Mouse (Mus musculus) CH12.LX (cell line): Measurements from ENCODE around the gene Pbxip1. TPM values are rescaled to one million over a fixed set of nuclear protein-coding genes. Genes with fewer than 3 reads are reported as not detected.
A peak's percentile ranks its signal among the peaks of the same experiment; 100 is the strongest.

ENCODE experiments used
- DNase-seq: peaks from one replicate; pipeline ENCODE4 v3.0.0-alpha.2; 2013; ENCODE audit errors: extremely low read depth
- H3K27ac ChIP-seq: 2 replicates; pipeline ENCODE4 v1.5.1; 2012; ENCODE audit warnings: low read depth, mild to moderate bottlenecking, control low read depth, moderate library complexity; ENCODE audit not compliant: insufficient read depth
- H3K27me3 ChIP-seq: replicated peaks from 2 replicates; pipeline ENCODE3; 2012; ENCODE audit warnings: inconsistent platforms
- H3K36me3 ChIP-seq, 2 experiments: replicated peaks in 1 of 2; 2 replicates each; pipeline versions ENCODE3 to v1.6.1; 2012; ENCODE audit warnings: inconsistent platforms in 1 of 2, low read length in 1 of 2, mild to moderate bottlenecking in 1 of 2, mixed read lengths in 1 of 2, moderate library complexity in 1 of 2; ENCODE audit not compliant: control insufficient read depth in 1 of 2, insufficient read depth in 1 of 2
- H3K4me1 ChIP-seq, 2 experiments: 2 replicates each; pipeline ENCODE4 v1.6.1; 2012; ENCODE audit warnings: inconsistent platforms in 1 of 2, moderate library complexity in 1 of 2; ENCODE audit not compliant: insufficient read depth in 2 of 2, control insufficient read depth in 1 of 2
- H3K4me2 ChIP-seq: 2 replicates; pipeline ENCODE4 v1.6.1; 2012; ENCODE audit warnings: low read depth, mild to moderate bottlenecking, control low read depth; ENCODE audit not compliant: poor library complexity, insufficient read depth, severe bottlenecking
- H3K4me3 ChIP-seq, 3 experiments: fragments of 150-350 bp in 1 of 3; sonication (generic) in 1 of 3; replicated peaks in 1 of 3; 2 replicates each; pipeline versions ENCODE3 to v1.5.1; 2011 to 2012; ENCODE audit warnings: low read depth in 2 of 3, low read length in 2 of 3, mild to moderate bottlenecking in 2 of 3, moderate library complexity in 2 of 3, control low read depth in 1 of 3, improper control_type of control experiment in 1 of 3, inconsistent platforms in 1 of 3, mixed read lengths in 1 of 3; ENCODE audit not compliant: poor library complexity in 1 of 3
- H3K79me2 ChIP-seq: replicated peaks from 2 replicates; pipeline ENCODE4 v1.6.1; 2012; ENCODE audit warnings: mild to moderate bottlenecking, moderate library complexity; ENCODE audit not compliant: control insufficient read depth, poor library complexity, insufficient read depth, severe bottlenecking; ENCODE audit errors: extremely low read depth
- H3K9ac ChIP-seq: 2 replicates; pipeline ENCODE4 v1.6.1; 2012; ENCODE audit warnings: low read depth, mild to moderate bottlenecking, control low read depth, moderate library complexity; ENCODE audit not compliant: insufficient read depth
- H3K9me3 ChIP-seq: replicated peaks from 2 replicates; pipeline ENCODE3; 2012; ENCODE audit warnings: low read length, inconsistent platforms, mixed read lengths
- CHD1 ChIP-seq: IDR thresholded peaks from 2 replicates; pipeline ENCODE4 v1.6.1; 2012; ENCODE audit warnings: low read depth, low read length, improper control_type of control experiment, inconsistent platforms
- CTCF ChIP-seq, 2 experiments: IDR thresholded peaks in 1 of 2; conservative IDR thresholded peaks in 1 of 2; 2 replicates each; pipeline ENCODE4 v1.5.1; 2011 to 2012; ENCODE audit warnings: low read depth in 2 of 2, low read length in 2 of 2, improper control_type of control experiment in 1 of 2, inconsistent platforms in 1 of 2, mild to moderate bottlenecking in 1 of 2, moderate library complexity in 1 of 2
- E2F4 ChIP-seq: IDR thresholded peaks from 2 replicates; pipeline ENCODE4 v1.6.1; 2011; ENCODE audit warnings: low read depth, low read length, improper control_type of control experiment; ENCODE audit not compliant: insufficient replicate concordance
- EP300 ChIP-seq: IDR thresholded peaks from 2 replicates; pipeline ENCODE4 v1.6.1; 2011; ENCODE audit warnings: low read length, improper control_type of control experiment
- GABPA ChIP-seq: IDR thresholded peaks from 2 replicates; pipeline ENCODE4 v1.6.1; 2012; ENCODE audit warnings: low read depth, low read length, improper control_type of control experiment, inconsistent platforms; ENCODE audit not compliant: insufficient replicate concordance
- HCFC1 ChIP-seq: IDR thresholded peaks from 2 replicates; pipeline ENCODE4 v1.6.1; 2012; ENCODE audit warnings: low read depth, mild to moderate bottlenecking, inconsistent platforms, low read length, improper control_type of control experiment
- JUND ChIP-seq: conservative IDR thresholded peaks from 2 replicates; pipeline ENCODE4 v1.6.1; 2011; ENCODE audit warnings: low read depth, low read length, improper control_type of control experiment
- MAFK ChIP-seq: IDR thresholded peaks from 2 replicates; pipeline ENCODE4 v1.6.1; 2011; ENCODE audit warnings: low read length, improper control_type of control experiment; ENCODE audit not compliant: insufficient replicate concordance
- MAX ChIP-seq: IDR thresholded peaks from 2 replicates; pipeline ENCODE4 v1.6.1; 2011; ENCODE audit warnings: low read length, improper control_type of control experiment
- MAZ ChIP-seq: IDR thresholded peaks from 2 replicates; pipeline ENCODE4 v1.6.1; 2012; ENCODE audit warnings: low read depth, mild to moderate bottlenecking, inconsistent platforms, low read length, improper control_type of control experiment, moderate library complexity
- MEF2A ChIP-seq: IDR thresholded peaks from 2 replicates; pipeline ENCODE4 v1.6.1; 2014; ENCODE audit warnings: low read depth, mild to moderate bottlenecking, inconsistent platforms, low read length, improper control_type of control experiment, borderline replicate concordance
- MXI1 ChIP-seq: IDR thresholded peaks from 2 replicates; pipeline ENCODE4 v1.6.1; 2011; ENCODE audit warnings: mild to moderate bottlenecking, low read depth, low read length, improper control_type of control experiment
- NELFE ChIP-seq: IDR thresholded peaks from 2 replicates; pipeline ENCODE4 v1.6.1; 2011; ENCODE audit warnings: low read depth, low read length, improper control_type of control experiment
- NRF1 ChIP-seq: IDR thresholded peaks from 2 replicates; pipeline ENCODE4 v1.6.1; 2014; ENCODE audit warnings: low read depth, mild to moderate bottlenecking, inconsistent platforms, low read length, improper control_type of control experiment, moderate library complexity
- POLR2A ChIP-seq: IDR thresholded peaks from 2 replicates; pipeline ENCODE4 v1.6.1; 2011; ENCODE audit warnings: low read depth, mild to moderate bottlenecking, improper control_type of control experiment, low read length
- RAD21 ChIP-seq: IDR thresholded peaks from 2 replicates; pipeline ENCODE4 v1.6.1; 2011; ENCODE audit warnings: low read depth, mild to moderate bottlenecking, low read length, improper control_type of control experiment, moderate library complexity
- RCOR1 ChIP-seq: conservative IDR thresholded peaks from 2 replicates; pipeline ENCODE4 v1.6.1; 2012; ENCODE audit warnings: low read depth, mild to moderate bottlenecking, inconsistent platforms, low read length, improper control_type of control experiment
- SIN3A ChIP-seq: IDR thresholded peaks from 2 replicates; pipeline ENCODE4 v1.6.1; 2012; ENCODE audit warnings: low read length, improper control_type of control experiment, inconsistent platforms
- TBP ChIP-seq: conservative IDR thresholded peaks from 2 replicates; pipeline ENCODE4 v1.6.1; 2011; ENCODE audit warnings: low read depth, low read length, improper control_type of control experiment
- TCF12 ChIP-seq: IDR thresholded peaks from 2 replicates; pipeline ENCODE4 v1.6.1; 2014; ENCODE audit warnings: low read depth, mild to moderate bottlenecking, inconsistent platforms, low read length, improper control_type of control experiment
- UBTF ChIP-seq: IDR thresholded peaks from 2 replicates; pipeline ENCODE4 v1.6.1; 2012; ENCODE audit warnings: low read depth, mild to moderate bottlenecking, inconsistent platforms, low read length, improper control_type of control experiment, moderate library complexity
- USF2 ChIP-seq: conservative IDR thresholded peaks from 2 replicates; pipeline ENCODE4 v1.6.1; 2011; ENCODE audit warnings: low read depth, low read length, improper control_type of control experiment
- ZMIZ1 ChIP-seq: IDR thresholded peaks from 2 replicates; pipeline ENCODE4 v1.6.1; 2012; ENCODE audit warnings: low read depth, mild to moderate bottlenecking, inconsistent platforms, low read length, improper control_type of control experiment
- dilution Hi-C: fragments of 300-500 bp; cut with MboI; formaldehyde crosslinking; loops from 2 replicates; pipeline ENCODE4 v1.14.3; 2020; ENCODE audit warnings: low sequenced_read_pairs; ENCODE audit not compliant: extremely low pct_unique_long_range_greater_than_20kb, extremely low pct_ligation_motif_present
- in situ Hi-C: fragments of 300-500 bp; cut with MboI; formaldehyde crosslinking; loops from 3 replicates; pipeline ENCODE4 v1.14.3; 2019; ENCODE audit warnings: low sequenced_read_pairs, low pct_ligation_motif_present, low pct_unique_long_range_greater_than_20kb, mixed read lengths
- polyA plus RNA-seq: library from polyadenylated mRNA; unstranded; fragments of >175 nt; gene quantifications from 2 replicates; pipeline ENCODE4 v1.2.1, GENCODE M21; 2012; ENCODE audit warnings: low read depth; ENCODE audit not compliant: insufficient read length
- total RNA-seq, 2 experiments: library from RNA; depleted of rRNA; stranded (reverse); fragments of 300-350 nt in 1 of 2; fragments of >200 nt in 1 of 2; gene quantifications; 2 replicates each; pipeline ENCODE4 v1.2.3; 2012 to 2014

Pbxip1 gene
- total and polyA plus RNA-seq, 3 experiments: 14.1 to 18.4 (median 17.6) TPM

DNA sequence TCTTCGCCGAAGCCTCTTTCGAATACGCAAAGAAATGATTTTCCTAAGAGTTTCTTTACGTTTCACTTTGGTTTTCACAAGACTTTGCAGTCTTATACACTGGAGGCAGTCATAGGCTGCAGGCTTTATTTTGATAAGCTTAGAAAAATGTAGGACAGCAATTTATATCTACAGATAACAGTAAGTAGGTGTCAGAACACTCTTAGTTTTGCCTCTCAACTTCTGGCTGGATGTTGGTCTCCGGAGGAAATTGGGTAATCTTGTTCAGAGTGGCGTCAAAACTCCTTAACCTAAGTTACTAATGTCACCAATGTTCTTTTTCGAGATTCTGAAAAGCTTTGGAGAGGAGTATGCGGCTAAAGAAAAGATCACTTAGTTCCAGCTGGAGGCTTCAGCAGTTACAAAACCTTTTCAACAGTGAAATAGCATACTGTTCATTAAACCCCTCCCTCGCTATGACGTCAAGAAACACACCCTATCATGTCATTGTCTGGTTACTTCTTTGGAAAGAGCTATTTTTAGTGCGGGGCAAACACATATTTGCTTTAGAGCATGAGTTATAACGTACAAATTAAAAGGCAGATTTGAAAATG, 22.0 kb downstream of the Pbxip1 start:
- dilution Hi-C loops (no loop called here), in situ Hi-C loops (no loop called here)
- no peak overlapping the region for H3K4me2 ChIP-seq
- H3K4me1 ChIP-seq: peaks cover 5 to 28% of the 10 kb centered on the region in 2 experiments; a peak in 2 of 4 replicates
- H3K9ac ChIP-seq: no peak overlapping the region
- no peak for DNase-seq
- peaks cover 0 to 17% of the 10 kb centered on the region in 2 experiments for H3K36me3 ChIP-seq
- peak overlapping the region in 2 of 3 experiments; percentile 18 to 73 for H3K4me3 ChIP-seq
- no peaks in the 10 kb centered on the region for H3K79me2 ChIP-seq
- H3K27me3 ChIP-seq: no peaks in the 10 kb centered on the region
- no peak overlapping the region for H3K27ac ChIP-seq
- H3K9me3 ChIP-seq: peaks cover 3% of the 10 kb centered on the region
- TF ChIP-seq GABPA: 0 out of 2 replicates have a peak, but pooled peaks have one; percentile 24
- peak; percentile 54; the same call in 1 of the 2 replicates for TF ChIP-seq MEF2A
- no peak for TF ChIP-seq RCOR1

GRCm38 (mm10) chr3:89458965-89459807, 22.7 kb downstream of the Pbxip1 start:
- no peaks in the 10 kb centered on the region for H3K27me3 ChIP-seq
- peak; percentile 92 for DNase-seq
- H3K4me3 ChIP-seq: peak overlapping the region; percentile 62 to 78 (median 73)
- TF ChIP-seq E2F4: no peak
- TF ChIP-seq POLR2A: peak; percentile 67
- TF ChIP-seq USF2: no peak
- TF ChIP-seq NRF1: 0 out of 2 replicates have a peak, but pooled peaks have one; percentile 43
- peak; percentile 38; the same call in 1 of the 2 replicates for TF ChIP-seq HCFC1
- no peak for TF ChIP-seq JUND
- TF ChIP-seq RCOR1: 0 out of 2 replicates have a peak, but pooled peaks have one; percentile 28
- 0 out of 2 replicates have a peak, but pooled peaks have one; percentile 52 for TF ChIP-seq TBP
- peak; percentile 79 for TF ChIP-seq NELFE
- no peak for TF ChIP-seq MAFK
- TF ChIP-seq SIN3A: peak; percentile 63; the same call in 1 of the 2 replicates
- peak; percentile 82 for TF ChIP-seq CHD1
- no peak for TF ChIP-seq CTCF (conservative IDR thresholded peaks at IDR 0.05 in 1 of 2, IDR thresholded peaks at IDR 0.05 in 1 of 2; ENCODE audit: low read depth in 2 of 2, low read length in 2 of 2)
- peak; percentile 76 for TF ChIP-seq MXI1
- TF ChIP-seq EP300: no peak
- TF ChIP-seq UBTF: no peak
- TF ChIP-seq RAD21: no peak
- no peak for TF ChIP-seq ZMIZ1
- TF ChIP-seq MAX: peak; percentile 40; the same call in 1 of the 2 replicates
- 0 out of 2 replicates have a peak, but pooled peaks have one; percentile 41 for TF ChIP-seq MAZ
- no peak; the same call in 1 of the 2 replicates for TF ChIP-seq GABPA
- TF ChIP-seq TCF12: peak; percentile 48; the same call in 1 of the 2 replicates
- TF ChIP-seq, all 38 proteins: peak for 12
- H3K9ac ChIP-seq: peak overlapping the region; percentile 48
- H3K9me3 ChIP-seq: peaks cover 3% of the 10 kb centered on the region
- peak overlapping the region; percentile 17 for H3K4me2 ChIP-seq
- H3K36me3 ChIP-seq: peaks cover 0 to 23% of the 10 kb centered on the region in 2 experiments
- in situ Hi-C loops: no loop called here
- H3K4me1 ChIP-seq: peaks cover 5 to 28% of the 10 kb centered on the region in 2 experiments; a peak in 2 of 4 replicates
- no peak overlapping the region for H3K27ac ChIP-seq
- dilution Hi-C loops: no loop called here
- no peaks in the 10 kb centered on the region for H3K79me2 ChIP-seq
